ENCODE assay signal across 17 mouse cellular contexts in the genomic region with DNA sequence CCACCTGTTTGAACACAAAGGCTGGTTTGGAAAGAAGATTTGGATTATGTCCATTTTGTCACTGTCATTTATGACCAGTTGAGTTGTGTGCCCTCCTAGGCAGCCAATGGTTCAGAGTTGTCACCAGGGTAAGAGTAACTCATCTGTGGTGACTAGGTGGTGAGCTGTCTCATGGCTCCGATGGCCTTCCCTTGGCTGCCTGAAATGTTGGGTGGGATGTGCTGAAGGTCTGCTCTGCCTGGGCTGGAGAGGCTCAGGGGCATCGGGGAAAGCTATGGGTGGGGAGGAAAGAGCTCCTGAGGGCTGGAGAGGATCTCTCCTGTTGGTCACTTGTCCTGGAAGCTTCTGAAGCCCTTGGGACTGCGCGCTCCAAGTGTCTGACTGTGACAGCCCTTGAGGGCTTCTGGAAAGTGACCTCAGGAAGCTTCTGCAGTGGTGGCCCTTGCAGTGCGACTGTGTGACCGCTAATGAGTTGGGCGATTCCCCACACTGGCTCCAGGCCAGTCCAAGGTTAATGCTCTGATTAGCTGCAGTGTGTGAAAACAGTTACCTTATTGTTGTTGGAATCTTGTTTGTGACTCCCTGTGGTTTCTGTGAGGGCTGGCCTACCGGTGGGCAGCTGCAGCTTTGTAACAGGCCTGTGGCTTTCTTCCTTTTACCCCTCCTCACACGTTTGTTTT. TPM values are rescaled to one million over a fixed set of nuclear protein-coding genes. Genes with fewer than 3 reads are reported as not detected.
DNase-seq lines count a peak whose midpoint lies in the region; ATAC-seq lines count a peak whose summit lies in the region.
"Had no signal": no experiment of that assay in that cellular context is flagged by ENCODE, and none has a peak within 500 bp of the region (broad histone marks: within the 10 kb centered on the region; RNA-seq: fewer than 3 reads in every experiment).

No protein-coding gene starts in this region.

- DNase-seq in adrenal gland, postnatal 14 days: peak; percentile 25
- no peak for DNase-seq in adrenal gland, postnatal 4 days (ENCODE audit: low spot score in 2 of 2)
- peak; percentile 7 for DNase-seq in kidney, adult 18-20 months
- DNase-seq in heart, adult 8-10 months (ENCODE audit: low spot score): peak; percentile 36
- no peak for DNase-seq in lung, postnatal 25 days (ENCODE audit: low spot score)
- no peak for DNase-seq in cerebellum, postnatal 4 days (ENCODE audit: low spot score in 2 of 2)
- DNase-seq: cerebellum, postnatal 14 days; kidney, postnatal 14 days; liver; lung, embryonic 14.5 days had no signal

- H3K4me3 ChIP-seq in kidney, embryonic 15.5 days (replicated peaks): no peak overlapping the region
- no peak overlapping the region for H3K4me3 ChIP-seq in limb, embryonic 12.5 days (replicated peaks)
- H3K4me3 ChIP-seq: embryonic facial prominence, embryonic 12.5 days; forebrain, embryonic 15.5 days; myocyte had no signal

- no peak overlapping the region for H3K4me2 ChIP-seq in kidney, embryonic 15.5 days
- no peak overlapping the region for H3K4me2 ChIP-seq in limb, embryonic 12.5 days
- H3K4me2 ChIP-seq: embryonic facial prominence, embryonic 12.5 days; forebrain, embryonic 15.5 days; lung, embryonic 14.5 days had no signal

- no peak overlapping the region for H3K9ac ChIP-seq in kidney, embryonic 15.5 days
- H3K9ac ChIP-seq in limb, embryonic 12.5 days (replicated peaks): no peak overlapping the region
- H3K9ac ChIP-seq: embryonic facial prominence, embryonic 12.5 days; forebrain, embryonic 15.5 days; lung, embryonic 14.5 days had no signal

- peaks cover 6% of the 10 kb centered on the region for H3K36me3 ChIP-seq in kidney, embryonic 15.5 days
- peaks cover 11% of the 10 kb centered on the region; the same call in 1 of the 2 replicates for H3K36me3 ChIP-seq in limb, embryonic 12.5 days

- WGBS in kidney, embryonic 15.5 days: 55% methylated on average over 9 of the region's 9 CpGs
- 48% methylated on average over 9 of the region's 9 CpGs for WGBS in limb, embryonic 12.5 days

- no peaks in the 10 kb centered on the region for H3K27me3 ChIP-seq in kidney, embryonic 15.5 days
- no peaks in the 10 kb centered on the region for H3K27me3 ChIP-seq in limb, embryonic 12.5 days
- H3K27me3 ChIP-seq: embryonic facial prominence, embryonic 12.5 days; forebrain, embryonic 15.5 days; megakaryocyte, embryonic 14.5 days had no signal

- H3K27ac ChIP-seq in kidney, embryonic 15.5 days: no peak overlapping the region
- H3K27ac ChIP-seq in limb, embryonic 12.5 days: peak overlapping the region; percentile 66
- H3K27ac ChIP-seq: embryonic facial prominence, embryonic 12.5 days; forebrain, embryonic 15.5 days had no signal

- no peak for ATAC-seq in kidney, embryonic 15.5 days (replicated peaks; ENCODE audit: low FRiP score)
- ATAC-seq in limb, embryonic 12.5 days (ENCODE audit: insufficient number of reproducible peaks, insufficient read depth, low FRiP score, low TSS enrichment, low read depth): no peak
- ATAC-seq: forebrain, embryonic 15.5 days; hindbrain, embryonic 16.5 days had no signal

- H3K4me1 ChIP-seq in kidney, embryonic 15.5 days: peaks cover 10% of the 10 kb centered on the region; the same call in 1 of the 2 replicates
- peaks cover 11% of the 10 kb centered on the region for H3K4me1 ChIP-seq in limb, embryonic 12.5 days (replicated peaks)
- H3K4me1 ChIP-seq: embryonic facial prominence, embryonic 12.5 days had no signal

- no peaks in the 10 kb centered on the region for H3K9me3 ChIP-seq in kidney, embryonic 15.5 days (replicated peaks)
- no peaks in the 10 kb centered on the region for H3K9me3 ChIP-seq in limb, embryonic 12.5 days
- H3K9me3 ChIP-seq: embryonic facial prominence, embryonic 12.5 days; forebrain, embryonic 15.5 days; megakaryocyte, embryonic 14.5 days had no signal

RNA-seq across cellular contexts. Expression of a gene that starts 12.2 kb away (rescaled TPM):
- total RNA-seq in adrenal gland, postnatal 14 days (2021): 23.1 and 24.0 TPM in 2 replicates
- total RNA-seq in adrenal gland, postnatal 4 days (2021): 10 to 100 TPM; 25.8 to 29.2 TPM
- 52.7 and 53.3 TPM in 2 replicates for polyA plus RNA-seq in kidney, embryonic 15.5 days (2015; fragmentation: Nextera tagmentation; extraction: Ambion mirVana)
- total RNA-seq in heart, adult 8-10 months (2022): 10 to 100 TPM; 16.0 to 18.0 (median 17.8) TPM
- 48.4 and 54.6 TPM in 2 replicates for polyA plus RNA-seq in limb, embryonic 12.5 days (2016; fragmentation: Nextera tagmentation; extraction: Ambion mirVana)

Comparison
In these comparisons a context has a peak if more than half of its experiments do, and no peak if none do; other contexts are left out.
1. DNase-seq: peak in adrenal gland, postnatal 14 days (single experiment), kidney, adult 18-20 months (single experiment) and heart, adult 8-10 months (single experiment); none in adrenal gland, postnatal 4 days (0 of 2), lung, postnatal 25 days (single experiment) and cerebellum, postnatal 4 days (0 of 2).